Mouse (Mus musculus) forebrain, embryonic 15.5 days (tissue): ENCODE data around the gene Rnft2. TPM values are rescaled to one million over a fixed set of nuclear protein-coding genes. Genes with fewer than 3 reads are reported as not detected.

Source experiments
- ATAC-seq: fragments of 200-750 bp; cut with Nextera tagmentation; replicated peaks from 2 replicates; pipeline ENCODE4 v1.8.0; 2017; ENCODE audit warnings: mild to moderate bottlenecking, moderate TSS enrichment, moderate library complexity
- H3K27ac ChIP-seq: fragments of 300-500 bp; sonication (generic); replicated peaks from 2 replicates; pipeline ENCODE4 v1.5.1; 2015; ENCODE audit warnings: mild to moderate bottlenecking, inconsistent platforms
- H3K27me3 ChIP-seq: fragments of 300-500 bp; sonication (generic); 2 replicates; pipeline ENCODE4 v1.6.1; 2015; ENCODE audit warnings: inconsistent platforms
- H3K36me3 ChIP-seq: fragments of 300-500 bp; sonication (generic); 2 replicates; pipeline ENCODE4 v1.6.1; 2015; ENCODE audit warnings: mild to moderate bottlenecking, inconsistent platforms
- H3K4me1 ChIP-seq: fragments of 300-500 bp; sonication (generic); 2 replicates; pipeline ENCODE4 v1.6.1; 2015; ENCODE audit warnings: inconsistent platforms
- H3K4me2 ChIP-seq: fragments of 300-500 bp; sonication (generic); replicated peaks from 2 replicates; pipeline ENCODE4 v1.6.1; 2015; ENCODE audit warnings: mild to moderate bottlenecking, inconsistent platforms
- H3K4me3 ChIP-seq: fragments of 300-500 bp; sonication (generic); 2 replicates; pipeline ENCODE4 v1.5.1; 2015; ENCODE audit warnings: mild to moderate bottlenecking, inconsistent platforms
- H3K9ac ChIP-seq: fragments of 300-500 bp; sonication (generic); replicated peaks from 2 replicates; pipeline ENCODE4 v1.6.1; 2015; ENCODE audit warnings: mild to moderate bottlenecking, inconsistent platforms
- H3K9me3 ChIP-seq: fragments of 300-500 bp; sonication (generic); 2 replicates; pipeline ENCODE4 v1.6.1; 2016; ENCODE audit warnings: inconsistent platforms
- WGBS: fragments of 180-500 bp; shearing (Covaris S2); methylation state at CpG from one replicate; pipeline ENCODE4 v1.1.7; 2015; ENCODE audit warnings: mixed read lengths; 5-methylcytosine and 5-hydroxymethylcytosine counted together
- polyA plus RNA-seq: library from polyadenylated mRNA; unstranded; fragments of >200 nt; fragmentation: Nextera tagmentation; extraction: Ambion mirVana; gene quantifications from 2 replicates; pipeline ENCODE4 v1.2.1, GENCODE M21; 2015

Gene Rnft2
- polyA plus RNA-seq, 1 experiment from 2014 or later = 9.5 TPM

DNA sequence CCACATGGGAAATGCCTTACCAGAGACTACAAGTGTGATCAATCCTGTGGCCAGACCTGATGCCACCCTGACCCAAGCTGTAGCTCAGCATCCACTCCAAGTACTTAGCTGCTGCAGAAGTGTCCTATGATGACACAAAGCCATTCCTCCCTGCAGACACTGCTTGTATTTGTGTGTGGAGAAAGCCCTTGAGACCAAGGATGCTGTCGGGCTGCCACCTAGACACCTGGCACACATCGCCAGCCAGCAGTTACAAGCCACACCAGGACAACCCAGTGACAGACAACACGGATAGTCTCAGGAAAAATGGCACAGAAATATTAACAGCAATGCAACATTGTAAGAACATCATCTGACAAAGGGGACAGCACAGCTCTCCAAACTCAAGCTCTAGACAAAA lies 99.5 kb downstream of the Rnft2 start:
- Histone ChIP-seq H3K4me1 (peaks cover 17% of the 10 kb centered on the region), H3K9ac (no peak overlapping the region), H3K4me3 (no peak overlapping the region), H3K27me3 (no peaks in the 10 kb centered on the region), H3K4me2 (no peak overlapping the region), H3K36me3 (peaks cover 19% of the 10 kb centered on the region), H3K9me3 (no peaks in the 10 kb centered on the region), H3K27ac (peak overlapping the region; percentile 73)
- 79% methylated on average over 3 of the region's 3 CpGs for WGBS
- ATAC-seq = no peak

DNA sequence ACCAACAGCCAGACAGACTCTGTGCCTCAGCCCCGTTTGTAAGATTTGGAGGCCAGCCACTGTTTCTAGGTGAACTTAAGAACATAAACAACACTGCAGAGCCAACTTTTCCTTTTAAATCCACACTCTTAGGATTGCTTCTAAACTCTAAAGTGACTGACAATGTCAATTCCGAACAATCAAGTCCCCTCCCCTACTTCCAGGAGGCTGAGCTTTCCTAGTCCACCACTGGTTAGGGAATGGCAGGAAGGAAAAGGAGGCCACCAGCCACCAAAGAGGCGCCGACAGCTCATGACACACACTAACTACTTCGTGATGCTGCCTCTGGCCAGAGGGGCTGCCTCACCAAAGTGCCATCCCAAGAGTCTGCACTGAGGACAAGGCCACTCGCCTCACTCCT lies 100.1 kb downstream of the Rnft2 start:
- Histone ChIP-seq H3K27me3 (no peaks in the 10 kb centered on the region), H3K4me1 (peaks cover 17% of the 10 kb centered on the region), H3K9me3 (no peaks in the 10 kb centered on the region), H3K4me2 (no peak overlapping the region), H3K36me3 (peaks cover 20% of the 10 kb centered on the region), H3K4me3 (no peak overlapping the region), H3K27ac (no peak overlapping the region), H3K9ac (no peak overlapping the region)
- WGBS = 86% methylated on average over 6 of the region's 6 CpGs
- no peak for ATAC-seq

DNA sequence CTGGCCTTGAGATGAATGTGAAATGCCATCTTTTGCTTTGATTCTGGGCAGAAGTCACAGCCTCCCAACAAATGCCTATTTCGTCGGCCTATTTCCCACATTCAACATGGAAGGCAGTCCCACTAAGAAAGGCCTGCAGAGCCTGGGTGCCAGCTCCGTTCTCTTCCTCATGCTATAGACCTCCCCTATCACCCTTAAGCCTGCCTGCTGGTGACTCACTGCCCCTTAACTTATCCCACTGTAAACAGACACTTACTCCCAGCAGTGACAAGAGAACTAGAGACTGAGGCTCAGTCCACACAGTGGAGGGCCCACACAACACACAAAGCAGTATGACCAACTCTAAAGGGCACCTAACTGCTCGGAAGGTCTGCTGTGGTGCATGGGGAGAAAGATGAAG lies 100.6 kb downstream of the Rnft2 start:
- peaks cover 17% of the 10 kb centered on the region for H3K4me1 ChIP-seq
- WGBS = 89% methylated on average over 4 of the region's 4 CpGs
- H3K4me3 ChIP-seq = no peak overlapping the region
- no peaks in the 10 kb centered on the region for H3K27me3 ChIP-seq
- peaks cover 20% of the 10 kb centered on the region for H3K36me3 ChIP-seq
- H3K9me3 ChIP-seq = no peaks in the 10 kb centered on the region
- ATAC-seq = no peak
- H3K4me2 ChIP-seq = no peak overlapping the region
- H3K9ac ChIP-seq = no peak overlapping the region
- no peak overlapping the region for H3K27ac ChIP-seq

DNA sequence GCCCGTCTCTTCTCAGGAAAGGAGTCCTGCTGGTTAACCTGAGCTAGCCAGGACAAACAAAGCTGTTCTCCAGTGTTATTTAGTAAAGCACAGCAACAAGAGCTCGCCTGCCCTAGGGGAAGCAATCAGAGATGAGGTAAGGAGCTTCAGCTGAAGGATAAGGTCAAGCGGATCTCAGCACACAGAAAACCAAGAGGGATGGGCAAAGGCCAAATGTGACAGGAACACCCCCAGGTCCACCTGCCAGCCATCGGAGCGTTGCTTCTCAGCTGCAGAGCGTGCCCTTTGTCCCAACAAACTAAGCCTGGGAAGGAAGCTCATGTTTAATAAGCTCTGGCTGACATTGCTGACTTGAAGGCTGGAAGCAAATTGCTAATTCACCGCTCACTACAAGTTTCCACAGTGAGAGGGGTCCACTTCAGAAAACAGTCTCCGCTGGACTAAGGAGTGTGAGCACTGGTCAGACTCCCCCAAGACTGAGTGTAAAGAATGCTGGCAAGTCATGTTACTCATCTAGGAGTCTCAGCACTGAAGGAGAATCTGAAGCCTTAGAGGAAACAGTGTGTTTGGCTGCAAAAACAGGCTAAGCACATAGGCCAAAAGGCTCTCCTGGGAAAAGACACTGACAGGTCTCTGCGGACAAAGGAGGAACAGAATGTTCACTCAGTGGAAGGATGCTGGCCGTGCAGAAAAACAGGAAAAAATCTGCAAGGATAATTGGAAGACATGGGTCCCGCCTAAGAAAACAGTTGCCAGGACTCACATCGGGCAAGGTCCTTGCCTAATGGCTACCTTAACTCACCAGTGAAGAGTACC lies 101.5 kb downstream of the Rnft2 start:
- H3K4me3 ChIP-seq = no peak overlapping the region
- no peak for ATAC-seq
- WGBS = 84% methylated on average over 12 of the region's 12 CpGs
- H3K9me3 ChIP-seq = no peaks in the 10 kb centered on the region
- H3K27me3 ChIP-seq = no peaks in the 10 kb centered on the region
- no peak overlapping the region for H3K9ac ChIP-seq
- H3K36me3 ChIP-seq = peaks cover 20% of the 10 kb centered on the region
- no peak overlapping the region for H3K4me2 ChIP-seq
- no peak overlapping the region for H3K27ac ChIP-seq
- H3K4me1 ChIP-seq = peaks cover 17% of the 10 kb centered on the region

DNA sequence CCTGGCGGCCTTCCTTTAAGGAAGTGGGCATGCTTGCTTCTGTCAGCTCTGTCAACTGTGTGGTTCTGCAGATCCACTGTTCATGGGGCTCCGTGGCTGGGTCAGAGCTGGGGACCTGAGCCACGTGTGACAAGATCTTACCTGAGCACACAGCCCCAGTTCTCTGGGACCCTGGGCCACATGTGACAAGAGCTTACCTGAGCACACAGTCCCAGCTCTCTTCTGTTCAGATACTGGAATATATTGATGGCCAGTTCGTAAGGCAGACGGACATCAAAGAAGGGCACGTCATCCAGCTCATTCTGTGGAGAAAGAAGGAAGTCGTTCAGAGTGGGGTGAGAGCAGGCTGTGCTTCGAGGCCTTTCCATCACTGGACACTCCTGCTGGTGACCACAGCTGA lies 102.4 kb downstream of the Rnft2 start:
- H3K27me3 ChIP-seq = no peaks in the 10 kb centered on the region
- H3K4me1 ChIP-seq = peaks cover 17% of the 10 kb centered on the region
- no peak overlapping the region for H3K9ac ChIP-seq
- no peak overlapping the region for H3K27ac ChIP-seq
- no peaks in the 10 kb centered on the region for H3K9me3 ChIP-seq
- H3K36me3 ChIP-seq = peaks cover 20% of the 10 kb centered on the region
- H3K4me2 ChIP-seq = no peak overlapping the region
- no peak for ATAC-seq
- 94% methylated on average over 8 of the region's 8 CpGs for WGBS
- no peak overlapping the region for H3K4me3 ChIP-seq

Other genes starting within 250 kb of the Rnft2 start
- 9.9 and 10.6 TPM in 2 replicates for gene Tesc, start 217.4 kb downstream of the Rnft2 start, polyA plus RNA-seq
- gene Fbxw8, start 89.7 kb downstream of the Rnft2 start, polyA plus RNA-seq = 22.3 and 25.2 TPM in 2 replicates
- gene Hrk, start 80.5 kb downstream of the Rnft2 start, polyA plus RNA-seq = 2.3 and 2.7 TPM in 2 replicates
- 17.2 and 18.5 TPM in 2 replicates for gene 2410131K14Rik, start 111 bp upstream of the Rnft2 start, polyA plus RNA-seq